Mouse (Mus musculus) kidney, postnatal 0 days (tissue): ENCODE results near the gene Mt2. TPM values are rescaled to one million over a fixed set of nuclear protein-coding genes. Genes with fewer than 3 reads are reported as not detected.

Source experiments
- ATAC-seq: fragments of 200-750 bp; cut with Nextera tagmentation; replicated peaks from 2 replicates; pipeline ENCODE4 v1.8.0; 2017; ENCODE audit warnings: low read depth, moderate number of reproducible peaks, moderate TSS enrichment, moderate library complexity; ENCODE audit not compliant: low FRiP score
- DNase-seq: peaks from one replicate; pipeline ENCODE4 v3.0.0-alpha.2; 2016; ENCODE audit warnings: low spot score
- H3K27ac ChIP-seq: fragments of 300-500 bp; sonication (generic); 2 replicates; pipeline ENCODE4 v1.5.1; 2014; ENCODE audit warnings: mild to moderate bottlenecking
- H3K27me3 ChIP-seq: fragments of 300-500 bp; sonication (generic); 2 replicates; pipeline ENCODE4 v1.6.1; 2014; ENCODE audit warnings: low read length, mixed read lengths; ENCODE audit not compliant: insufficient read depth
- H3K36me3 ChIP-seq: fragments of 300-500 bp; sonication (generic); 2 replicates; pipeline ENCODE4 v1.6.1; 2014; ENCODE audit warnings: low read length, mixed read lengths; ENCODE audit not compliant: insufficient read depth
- H3K4me1 ChIP-seq: fragments of 300-500 bp; sonication (generic); replicated peaks from 2 replicates; pipeline ENCODE4 v1.6.1; 2014; ENCODE audit warnings: antibody characterized with exemption, low read length, mixed read lengths; ENCODE audit not compliant: insufficient read depth
- H3K4me2 ChIP-seq: fragments of 300-500 bp; sonication (generic); 2 replicates; pipeline ENCODE4 v1.6.1; 2014; ENCODE audit warnings: mild to moderate bottlenecking, low read length, moderate library complexity, mixed read lengths
- H3K4me3 ChIP-seq: fragments of 300-500 bp; sonication (generic); replicated peaks from 2 replicates; pipeline ENCODE4 v1.5.1; 2014; ENCODE audit warnings: low read depth, low read length
- H3K9ac ChIP-seq: fragments of 300-500 bp; sonication (generic); 2 replicates; pipeline ENCODE4 v1.6.1; 2014; ENCODE audit warnings: low read depth, low read length
- H3K9me3 ChIP-seq: fragments of 300-500 bp; sonication (generic); replicated peaks from 2 replicates; pipeline ENCODE4 v1.6.1; 2016; ENCODE audit warnings: low read length, inconsistent platforms, mixed read lengths
- CTCF ChIP-seq: IDR thresholded peaks from 2 replicates; pipeline ENCODE4 v1.5.1; 2016; ENCODE audit warnings: antibody characterized with exemption, low read depth, mild to moderate bottlenecking, moderate library complexity
- WGBS: fragments of 180-500 bp; shearing (Covaris S2); extraction: QIAGEN DNeasy Blood & Tissue Kit; methylation state at CpG from one replicate; pipeline ENCODE4 v1.1.7; 2014; 5-methylcytosine and 5-hydroxymethylcytosine counted together
- polyA plus RNA-seq: library from polyadenylated mRNA; unstranded; fragments of >200 nt; fragmentation: Nextera tagmentation; extraction: Ambion mirVana; gene quantifications from 2 replicates; pipeline ENCODE4 v1.2.1, GENCODE M21; 2015

Gene Mt2
- polyA plus RNA-seq, 1 experiment from 2014 or later, result 98.3 TPM

DNA sequence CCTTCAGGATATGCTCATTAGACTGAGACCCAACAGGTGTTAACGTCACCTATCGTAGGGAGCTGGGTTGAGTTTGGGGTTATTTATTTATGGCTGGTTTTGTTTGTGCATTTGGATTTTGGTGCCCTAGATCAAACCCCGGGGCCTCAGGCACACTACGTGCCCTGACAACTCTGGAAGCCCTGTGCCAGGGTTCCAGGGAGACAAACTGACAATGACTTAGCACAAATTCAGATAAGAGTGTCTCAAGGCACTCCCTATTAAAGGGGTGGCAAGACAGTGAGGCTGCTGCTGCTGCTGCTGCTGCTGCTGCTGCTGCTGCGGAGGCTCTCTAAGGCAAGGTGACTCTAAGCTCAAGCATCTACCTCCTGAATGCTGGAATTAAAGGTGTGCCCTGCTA, 2.9 kb upstream of the Mt2 start:
- Histone ChIP-seq H3K4me3 (no peak overlapping the region), H3K27ac (no peak overlapping the region), H3K36me3 (no peaks in the 10 kb centered on the region), H3K27me3 (no peaks in the 10 kb centered on the region), H3K4me2 (no peak overlapping the region), H3K4me1 (peaks cover 12% of the 10 kb centered on the region), H3K9ac (no peak overlapping the region), H3K9me3 (no peaks in the 10 kb centered on the region)
- TF ChIP-seq CTCF, result no peak
- 89% methylated on average over 5 of the region's 5 CpGs for WGBS
- ATAC-seq (no peak), DNase-seq (no peak)

DNA sequence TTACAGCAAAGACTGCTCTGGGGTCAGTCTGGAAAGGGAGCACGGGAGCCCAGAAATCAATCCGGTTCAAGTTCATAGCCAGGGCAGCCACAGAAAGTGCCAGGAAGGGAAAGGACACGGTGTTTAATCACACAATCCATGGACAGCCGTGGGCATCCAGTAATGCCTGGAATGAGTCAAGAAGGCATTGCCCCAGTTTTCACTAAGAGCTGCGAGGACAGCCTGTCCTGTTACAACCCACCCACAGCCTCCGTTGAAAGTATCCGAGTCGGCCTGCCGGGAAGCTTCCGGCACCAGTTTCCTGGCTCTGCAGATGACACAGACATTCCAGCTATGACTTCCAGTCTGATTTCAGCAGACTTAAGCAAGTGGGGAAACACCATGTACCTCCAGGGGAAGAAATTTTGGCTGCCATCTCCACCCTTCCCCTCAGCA, 1.1 kb upstream of the Mt2 start:
- ATAC-seq, result no peak
- 24% methylated on average over 10 of the region's 10 CpGs for WGBS
- H3K9me3 ChIP-seq, result no peaks in the 10 kb centered on the region
- peak overlapping the region; percentile 0; the same call in 1 of the 2 replicates for H3K27ac ChIP-seq
- H3K27me3 ChIP-seq, result no peaks in the 10 kb centered on the region
- H3K4me1 ChIP-seq, result peaks cover 12% of the 10 kb centered on the region
- TF ChIP-seq CTCF, result no peak
- H3K9ac ChIP-seq, result no peak overlapping the region
- peak; percentile 66 for DNase-seq
- H3K4me2 ChIP-seq, result peak overlapping the region; percentile 77
- no peak overlapping the region for H3K4me3 ChIP-seq
- no peaks in the 10 kb centered on the region for H3K36me3 ChIP-seq

DNA sequence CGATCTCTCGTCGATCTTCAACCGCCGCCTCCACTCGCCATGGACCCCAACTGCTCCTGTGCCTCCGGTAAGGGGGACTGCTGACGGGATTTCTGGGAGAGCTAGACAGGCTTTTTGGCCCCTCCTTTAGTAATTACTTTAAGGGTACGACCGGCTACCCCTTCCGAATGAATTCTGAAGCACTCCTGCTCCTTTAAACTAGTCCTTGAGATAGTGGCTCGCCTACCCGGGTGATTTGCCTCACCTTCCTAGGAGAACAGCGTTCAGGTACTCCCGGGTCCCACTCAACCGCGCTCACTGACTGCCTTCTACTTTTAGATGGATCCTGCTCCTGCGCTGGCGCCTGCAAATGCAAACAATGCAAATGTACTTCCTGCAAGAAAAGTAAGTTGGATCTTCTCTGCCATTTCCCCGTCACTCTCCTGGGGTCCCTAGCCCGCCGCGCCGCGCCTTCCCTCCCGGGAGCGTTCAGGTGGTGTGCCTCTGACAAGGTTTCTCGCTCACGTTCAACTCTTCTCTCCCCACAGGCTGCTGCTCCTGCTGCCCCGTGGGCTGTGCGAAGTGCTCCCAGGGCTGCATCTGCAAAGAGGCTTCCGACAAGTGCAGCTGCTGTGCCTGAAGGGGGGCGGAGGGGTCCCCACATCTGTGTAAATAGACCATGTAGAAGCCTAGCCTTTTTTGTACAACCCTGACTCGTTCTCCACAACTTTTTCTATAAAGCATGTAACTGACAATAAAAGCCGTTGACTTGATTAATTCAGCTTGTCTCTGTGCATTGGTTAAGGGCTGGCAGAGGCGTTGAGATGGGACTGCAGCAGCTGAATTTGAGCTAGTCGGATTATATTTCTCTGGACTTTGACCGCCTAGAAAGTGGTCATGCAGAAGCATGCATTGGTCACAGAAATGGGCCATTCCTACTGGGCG, 607 bp downstream of the Mt2 start:
- ATAC-seq, result no peak
- no peak for DNase-seq

DNA sequence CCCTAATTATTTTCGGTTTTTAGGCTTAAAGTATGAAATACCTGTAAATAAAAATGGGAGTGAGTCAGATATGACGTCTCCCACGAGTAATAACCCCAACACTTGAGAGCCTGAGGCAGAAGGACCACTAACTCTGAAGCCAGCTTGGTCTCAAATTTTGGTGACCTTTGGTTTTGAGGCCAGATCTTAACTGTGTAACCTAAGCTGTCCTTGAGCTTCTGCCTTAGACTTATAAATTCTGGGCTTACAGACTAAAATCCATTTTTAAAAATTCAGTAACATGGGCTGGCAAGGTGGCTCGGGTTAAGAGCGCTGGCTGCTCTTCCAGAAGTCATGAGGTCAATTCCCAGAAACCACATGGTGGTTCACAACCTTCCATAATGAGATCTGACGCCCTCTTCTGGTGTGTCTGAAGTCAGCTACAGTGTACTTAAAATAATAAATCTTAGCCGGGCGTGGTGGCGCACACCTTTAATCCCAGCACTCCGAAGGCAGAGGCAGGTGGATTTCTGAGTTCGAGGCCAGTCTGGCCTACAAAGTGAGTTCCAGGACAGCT, 1.5 kb downstream of the Mt2 start:
- no peaks in the 10 kb centered on the region for H3K36me3 ChIP-seq
- DNase-seq (no peak), ATAC-seq (no peak)
- WGBS, result 54% methylated on average over 11 of the region's 11 CpGs
- H3K27me3 ChIP-seq, result no peaks in the 10 kb centered on the region
- H3K9ac ChIP-seq, result no peak overlapping the region
- no peaks in the 10 kb centered on the region for H3K9me3 ChIP-seq
- H3K4me3 ChIP-seq, result no peak overlapping the region
- 0 out of 2 replicates have a peak, but pooled peaks have one; percentile 7 for TF ChIP-seq CTCF
- H3K4me2 ChIP-seq, result no peak overlapping the region
- H3K4me1 ChIP-seq, result peaks cover 12% of the 10 kb centered on the region
- no peak overlapping the region for H3K27ac ChIP-seq

More for the DNA sequence above, 607 bp downstream of the Mt2 start:
- no peaks in the 10 kb centered on the region for H3K9me3 ChIP-seq
- peaks cover 12% of the 10 kb centered on the region for H3K4me1 ChIP-seq
- peak overlapping the region; percentile 6 for H3K9ac ChIP-seq
- H3K4me2 ChIP-seq, result peak overlapping the region; percentile 77
- no peaks in the 10 kb centered on the region for H3K27me3 ChIP-seq
- H3K36me3 ChIP-seq, result no peaks in the 10 kb centered on the region
- under 1% methylated on average over 39 of the region's 39 CpGs for WGBS
- H3K4me3 ChIP-seq, result peak overlapping the region; percentile 23
- peak overlapping the region; percentile 10; the same call in 1 of the 2 replicates for H3K27ac ChIP-seq
- TF ChIP-seq CTCF, result no peak

DNA sequence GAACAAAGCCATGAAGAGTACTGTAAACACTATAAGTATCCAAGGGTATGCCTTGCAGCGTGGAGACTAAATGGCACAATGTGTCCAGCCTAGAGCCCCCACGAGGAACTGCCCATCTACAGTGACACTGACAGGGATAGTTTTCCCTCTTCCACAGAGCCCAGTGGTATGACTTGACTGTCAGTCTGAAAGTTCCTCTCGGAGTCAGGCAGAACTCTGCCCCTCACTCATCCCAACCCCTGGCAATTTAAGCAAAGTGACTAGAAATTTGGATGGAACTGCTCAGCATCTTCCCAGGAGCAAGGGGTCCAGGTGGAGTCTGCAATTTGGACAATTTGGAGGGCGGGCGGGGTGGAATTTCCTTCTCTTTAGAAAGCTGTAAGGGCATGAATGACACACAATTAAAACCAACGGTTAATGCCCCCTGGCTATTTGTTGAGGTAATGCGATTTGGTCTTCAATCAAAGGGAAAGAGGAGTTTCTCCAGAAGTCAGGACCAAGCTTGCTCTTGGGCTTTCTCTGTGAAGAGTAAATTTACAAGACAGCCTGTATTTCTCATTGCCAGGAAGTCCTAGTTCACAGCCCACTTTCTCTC, 2.3 kb downstream of the Mt2 start:
- peak; percentile 50 for TF ChIP-seq CTCF
- no peak for DNase-seq
- H3K4me3 ChIP-seq, result no peak overlapping the region
- H3K4me2 ChIP-seq, result no peak overlapping the region
- 0 out of 2 replicates have a peak, but pooled peaks cover 3% of the 10 kb centered on the region for H3K27me3 ChIP-seq
- peaks cover 17% of the 10 kb centered on the region for H3K4me1 ChIP-seq
- 30% methylated on average over 7 of the region's 7 CpGs for WGBS
- no peaks in the 10 kb centered on the region for H3K9me3 ChIP-seq
- H3K9ac ChIP-seq, result no peak overlapping the region
- no peaks in the 10 kb centered on the region for H3K36me3 ChIP-seq
- ATAC-seq, result no peak
- H3K27ac ChIP-seq, result no peak overlapping the region

DNA sequence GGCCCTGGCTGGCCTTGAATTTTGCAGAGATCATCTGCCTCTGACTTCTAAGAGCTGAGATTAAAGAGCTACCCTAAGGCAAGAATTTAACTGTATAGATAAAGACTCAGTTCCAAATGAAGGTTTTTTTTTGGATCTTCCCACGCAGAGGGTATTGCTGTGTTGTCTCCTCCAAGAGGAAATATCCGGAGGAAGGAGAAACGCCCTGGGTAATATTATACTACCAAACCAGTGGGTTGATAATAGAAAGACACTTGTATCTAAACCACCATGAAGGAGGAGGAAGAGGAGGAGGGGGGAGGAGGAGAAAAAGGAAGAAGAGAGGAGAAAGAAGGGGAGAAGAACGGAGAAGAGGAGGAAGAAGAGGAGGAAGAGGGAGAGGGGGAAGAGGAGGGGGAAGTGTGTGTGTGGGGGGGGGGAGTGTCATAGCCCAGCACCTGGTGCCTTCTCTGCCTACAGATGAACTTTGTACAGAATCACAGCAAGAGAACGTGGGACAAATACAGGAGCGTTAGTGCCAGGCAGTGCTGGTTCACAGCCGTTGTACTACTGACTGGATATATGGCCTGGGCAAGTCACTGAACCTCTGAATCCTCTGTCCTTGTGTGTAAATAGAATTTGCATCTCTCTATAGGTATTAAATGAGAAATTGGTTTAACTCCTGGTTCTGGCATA, 5.4 kb downstream of the Mt2 start:
- Histone ChIP-seq H3K9me3 (no peaks in the 10 kb centered on the region), H3K9ac (no peak overlapping the region), H3K4me2 (no peak overlapping the region), H3K27me3 (peaks cover 10% of the 10 kb centered on the region), H3K36me3 (no peaks in the 10 kb centered on the region), H3K27ac (no peak overlapping the region), H3K4me3 (no peak overlapping the region), H3K4me1 (peaks cover 8% of the 10 kb centered on the region; the same call in 1 of the 2 replicates)
- no peak for ATAC-seq
- DNase-seq, result no peak
- WGBS, result 49% methylated on average over 7 of the region's 7 CpGs
- TF ChIP-seq CTCF, result no peak
